In genomic region chrX:22849522-22850495, GRCm38 (mm10) we compare ENCODE assay signal across 15 mouse cellular contexts.
DNase-seq lines count a peak whose midpoint lies in the region; ATAC-seq lines count a peak whose summit lies in the region.
"Had no signal": no experiment of that assay in that cellular context is flagged by ENCODE, and none has a peak within 500 bp of the region (broad histone marks: within the 10 kb centered on the region; RNA-seq: fewer than 3 reads in every experiment).

No protein-coding gene starts in this region.

- H3K27ac ChIP-seq in neural tube, embryonic 15.5 days (replicated peaks): no peak overlapping the region
- H3K27ac ChIP-seq in hindbrain, embryonic 12.5 days: peak overlapping the region; percentile 71
- peak overlapping the region; percentile 74 for H3K27ac ChIP-seq in midbrain, embryonic 14.5 days (replicated peaks; ENCODE audit: low read depth, low read length)
- H3K27ac ChIP-seq: embryonic facial prominence, embryonic 13.5 days; liver, embryonic 12.5 days had no signal

- WGBS in neural tube, embryonic 15.5 days: 31% methylated on average over 9 of the region's 9 CpGs
- WGBS in hindbrain, embryonic 12.5 days: 42% methylated on average over 9 of the region's 9 CpGs
- 22% methylated on average over 9 of the region's 9 CpGs for WGBS in midbrain, embryonic 14.5 days

- DNase-seq in neural tube, embryonic 10.5 days (ENCODE audit: extremely low spot score, low spot score): peak; percentile 11
- peak; percentile 72 for DNase-seq in midbrain, embryonic 14.5 days
- no peak for DNase-seq in spleen, postnatal 4 days (ENCODE audit: low spot score in 2 of 2)
- DNase-seq in right cerebral cortex, adult 2 months (ENCODE audit: low spot score in 2 of 2): no peak
- no peak for DNase-seq in gastrocnemius, adult 8-10 months (ENCODE audit: low spot score in 2 of 2)
- DNase-seq in kidney, adult 11 months: no peak
- DNase-seq: B cell, adult 2 months; cerebellum, adult 8-10 months; heart, adult 18-20 months; kidney, adult 18-20 months had no signal

- no peak for ATAC-seq in neural tube, embryonic 15.5 days (ENCODE audit: low FRiP score)
- ATAC-seq in hindbrain, embryonic 12.5 days (ENCODE audit: low FRiP score): peak; percentile 96
- ATAC-seq in midbrain, embryonic 14.5 days (ENCODE audit: low FRiP score, low TSS enrichment): peak; percentile 92
- ATAC-seq: liver, embryonic 12.5 days; lung, postnatal 0 days had no signal

- no peaks in the 10 kb centered on the region for H3K9me3 ChIP-seq in neural tube, embryonic 15.5 days (replicated peaks)
- H3K9me3 ChIP-seq in hindbrain, embryonic 12.5 days (replicated peaks): no peaks in the 10 kb centered on the region
- H3K9me3 ChIP-seq in midbrain, embryonic 14.5 days (ENCODE audit: control insufficient read depth, low read length): no peaks in the 10 kb centered on the region
- H3K9me3 ChIP-seq: embryonic facial prominence, embryonic 13.5 days; liver, embryonic 12.5 days had no signal

- no peak overlapping the region for H3K4me3 ChIP-seq in neural tube, embryonic 15.5 days (replicated peaks)
- H3K4me3 ChIP-seq in hindbrain, embryonic 12.5 days: no peak overlapping the region
- no peak overlapping the region for H3K4me3 ChIP-seq in midbrain, embryonic 14.5 days (replicated peaks; ENCODE audit: low read depth, low read length)
- H3K4me3 ChIP-seq: embryonic facial prominence, embryonic 13.5 days; liver, embryonic 12.5 days had no signal

- no peak overlapping the region for H3K4me2 ChIP-seq in neural tube, embryonic 15.5 days
- no peak overlapping the region for H3K4me2 ChIP-seq in hindbrain, embryonic 12.5 days (replicated peaks)
- no peak overlapping the region for H3K4me2 ChIP-seq in midbrain, embryonic 14.5 days (ENCODE audit: low read length)
- H3K4me2 ChIP-seq: embryonic facial prominence, embryonic 13.5 days; liver, embryonic 12.5 days had no signal

- no peaks in the 10 kb centered on the region for H3K27me3 ChIP-seq in neural tube, embryonic 15.5 days (replicated peaks)
- no peaks in the 10 kb centered on the region for H3K27me3 ChIP-seq in hindbrain, embryonic 12.5 days
- no peaks in the 10 kb centered on the region for H3K27me3 ChIP-seq in midbrain, embryonic 14.5 days (ENCODE audit: control insufficient read depth, insufficient read depth, low read length)
- H3K27me3 ChIP-seq: embryonic facial prominence, embryonic 13.5 days; liver, embryonic 12.5 days had no signal

- H3K9ac ChIP-seq in neural tube, embryonic 15.5 days (replicated peaks): no peak overlapping the region
- H3K9ac ChIP-seq in hindbrain, embryonic 12.5 days: no peak overlapping the region
- H3K9ac ChIP-seq in midbrain, embryonic 14.5 days (replicated peaks; ENCODE audit: low read length): no peak overlapping the region
- H3K9ac ChIP-seq: embryonic facial prominence, embryonic 13.5 days; liver, embryonic 12.5 days had no signal

- no peaks in the 10 kb centered on the region for H3K4me1 ChIP-seq in neural tube, embryonic 15.5 days
- no peaks in the 10 kb centered on the region for H3K4me1 ChIP-seq in hindbrain, embryonic 12.5 days
- H3K4me1 ChIP-seq in midbrain, embryonic 14.5 days (ENCODE audit: control insufficient read depth, insufficient read depth, low read length): 0 out of 2 replicates have a peak, but pooled peaks cover 3% of the 10 kb centered on the region
- H3K4me1 ChIP-seq: embryonic facial prominence, embryonic 13.5 days; liver, embryonic 12.5 days had no signal

- H3K36me3 ChIP-seq in neural tube, embryonic 15.5 days: no peaks in the 10 kb centered on the region
- no peaks in the 10 kb centered on the region for H3K36me3 ChIP-seq in hindbrain, embryonic 12.5 days
- no peaks in the 10 kb centered on the region for H3K36me3 ChIP-seq in midbrain, embryonic 14.5 days (ENCODE audit: control insufficient read depth, insufficient read depth, low read length)
- H3K36me3 ChIP-seq: embryonic facial prominence, embryonic 13.5 days; liver, embryonic 12.5 days had no signal

Comparison
In these comparisons a context has a peak if more than half of its experiments do, and no peak if none do; other contexts are left out.
1. DNase-seq: peak in neural tube, embryonic 10.5 days (single experiment) and midbrain, embryonic 14.5 days (single experiment); none in spleen, postnatal 4 days (0 of 2), right cerebral cortex, adult 2 months (0 of 2), gastrocnemius, adult 8-10 months (0 of 2) and kidney, adult 11 months (single experiment).